Comparison of ENCODE assay signal across 8 mouse cellular contexts in the genomic region with DNA sequence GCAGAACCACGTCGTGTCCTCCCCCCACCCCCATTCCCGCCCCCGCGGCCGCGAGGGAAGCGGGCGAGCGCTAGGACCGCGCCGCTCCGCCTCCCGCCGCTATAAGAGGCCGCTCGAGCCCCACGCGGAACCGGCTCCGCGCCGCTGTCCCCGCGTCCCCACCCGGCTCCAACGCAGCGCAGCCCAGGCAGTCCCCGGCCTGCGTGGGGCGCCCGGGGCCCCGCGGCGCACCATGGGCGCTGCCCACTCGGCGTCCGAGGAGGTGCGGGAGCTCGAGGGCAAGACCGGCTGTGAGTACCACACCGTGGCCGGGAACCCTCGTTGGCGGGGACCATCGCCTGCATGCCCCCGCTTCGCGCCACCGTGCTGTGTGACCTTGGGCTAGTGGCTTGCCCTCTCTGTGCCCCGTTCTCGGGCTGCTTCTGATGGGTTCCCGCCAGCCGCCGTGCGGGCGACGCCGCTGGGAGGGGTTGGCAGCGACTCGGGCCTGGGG. TPM values are rescaled to one million over a fixed set of nuclear protein-coding genes. Genes with fewer than 3 reads are reported as not detected.
DNase-seq lines count a peak whose midpoint lies in the region; ATAC-seq and TF ChIP-seq lines count a peak whose summit lies in the region.

TSS of gene Tesc (plus strand) at position 46 of the 493 bp plus-strand sequence.

- no peak for TF ChIP-seq POLR2A in liver, adult 2 months (IDR thresholded peaks at IDR 0.05; ENCODE audit: extremely low read depth, insufficient read depth, low read length)

- 0 out of 2 replicates have a peak, but pooled peaks have one; percentile 3 for ATAC-seq in forebrain, embryonic 15.5 days (replicated peaks)
- no peak for ATAC-seq in intestine, embryonic 15.5 days
- peak; percentile 51 for ATAC-seq in megakaryocyte, adult 5-6 weeks (ENCODE audit: poor library complexity, severe bottlenecking)

- DNase-seq in liver, adult 2 months (ENCODE audit: extremely low read depth, low read depth, low spot score): no peak
- DNase-seq in liver (no peak), adipocyte (ENCODE audit: low spot score) (no peak)
- peak; percentile 68 for DNase-seq in adrenal gland, postnatal 25 days
- peak; percentile 29 for DNase-seq in thymus, postnatal 14 days

- peak within 1 kb of the TSS; percentile 100 for H3K4me2 ChIP-seq in forebrain, embryonic 15.5 days (replicated peaks)
- H3K4me2 ChIP-seq in intestine, embryonic 15.5 days (replicated peaks): peak within 1 kb of the TSS; percentile 100

- no peak within 1 kb of the TSS for H3K9ac ChIP-seq in liver, adult 2 months (ENCODE audit: low read depth, low read length)
- peak within 1 kb of the TSS; percentile 58 for H3K9ac ChIP-seq in forebrain, embryonic 15.5 days (replicated peaks)
- peak within 1 kb of the TSS; percentile 45 for H3K9ac ChIP-seq in intestine, embryonic 15.5 days

- 2% methylated on average over 63 of the region's 63 CpGs for WGBS in liver, adult 2 months
- WGBS in forebrain, embryonic 15.5 days: under 1% methylated on average over 58 of the region's 63 CpGs
- WGBS in intestine, embryonic 15.5 days: under 1% methylated on average over 61 of the region's 63 CpGs

- H3K4me3 ChIP-seq in liver, adult 2 months (ENCODE audit: insufficient read depth, low read depth, low read length): peak within 1 kb of the TSS; percentile 30; the same call in 1 of the 2 replicates
- H3K4me3 ChIP-seq in forebrain, embryonic 15.5 days: peak within 1 kb of the TSS; percentile 74
- H3K4me3 ChIP-seq in intestine, embryonic 15.5 days (replicated peaks): peak within 1 kb of the TSS; percentile 64

- peaks cover 4% of the 10 kb centered on the region; the same call in 1 of the 2 replicates for H3K4me1 ChIP-seq in liver, adult 2 months (ENCODE audit: control insufficient read depth, insufficient read depth, low read length)
- peaks cover 43% of the 10 kb centered on the region for H3K4me1 ChIP-seq in forebrain, embryonic 15.5 days
- H3K4me1 ChIP-seq in intestine, embryonic 15.5 days (replicated peaks): peaks cover 30% of the 10 kb centered on the region

- H3K9me3 ChIP-seq in forebrain, embryonic 15.5 days: no peaks in the 10 kb centered on the region
- no peaks in the 10 kb centered on the region for H3K9me3 ChIP-seq in intestine, embryonic 15.5 days

- no peaks in the 10 kb centered on the region for H3K36me3 ChIP-seq in liver, adult 2 months (ENCODE audit: control insufficient read depth, insufficient read depth, low read length)
- H3K36me3 ChIP-seq in forebrain, embryonic 15.5 days: no peaks in the 10 kb centered on the region
- no peaks in the 10 kb centered on the region for H3K36me3 ChIP-seq in intestine, embryonic 15.5 days

- no peaks in the 10 kb centered on the region for H3K79me2 ChIP-seq in liver, adult 2 months (ENCODE audit: control insufficient read depth, insufficient read depth, low read length)

- no peak within 1 kb of the TSS for H3K27ac ChIP-seq in liver, adult 2 months (replicated peaks; ENCODE audit: insufficient read depth, low read depth, low read length)
- no peak within 1 kb of the TSS for H3K27ac ChIP-seq in forebrain, embryonic 15.5 days (replicated peaks)
- no peak within 1 kb of the TSS for H3K27ac ChIP-seq in intestine, embryonic 15.5 days

- TF ChIP-seq CTCF in liver, adult 2 months (IDR thresholded peaks at IDR 0.05; ENCODE audit: low read depth, low read length): no peak

- peaks cover 24% of the 10 kb centered on the region for H3K27me3 ChIP-seq in liver, adult 2 months (ENCODE audit: control insufficient read depth, insufficient read depth, low read length)
- H3K27me3 ChIP-seq in forebrain, embryonic 15.5 days: peaks cover 49% of the 10 kb centered on the region
- H3K27me3 ChIP-seq in intestine, embryonic 15.5 days (replicated peaks): peaks cover 44% of the 10 kb centered on the region

RNA-seq across cellular contexts. Expression of gene Tesc, which starts in this region (rescaled TPM):
- total RNA-seq in liver, adult 2 months (2014; rRNA removed): 0.18 and 0.94 TPM in 2 replicates
- polyA plus RNA-seq in liver, adult 2 months (2012; rRNA removed): 0.35 and 0.41 TPM in 2 replicates
- 103 and 131 TPM in 2 replicates for total RNA-seq in adrenal gland, postnatal 25 days (2021)
- 9.9 and 10.6 TPM in 2 replicates for polyA plus RNA-seq in forebrain, embryonic 15.5 days (2015; fragmentation: Nextera tagmentation; extraction: Ambion mirVana)
- 3.3 and 4.7 TPM in 2 replicates for polyA plus RNA-seq in intestine, embryonic 15.5 days (2015; fragmentation: Nextera tagmentation; extraction: Ambion mirVana)
- 1.8 and 4.2 TPM in 2 replicates for total RNA-seq in megakaryocyte, adult 5-6 weeks (2015)
- total RNA-seq in megakaryocyte, adult 5-6 weeks (2017): 2.2 and 2.4 TPM in 2 replicates

Comparison
In these comparisons a context has a peak if more than half of its experiments do, and no peak if none do; other contexts are left out.
1. RNA of gene Tesc (total RNA-seq): 103 to 131 TPM in adrenal gland, postnatal 25 days; 1.8 to 4.2 TPM in megakaryocyte, adult 5-6 weeks and 0.18 to 0.94 TPM in liver, adult 2 months; every median in the first group is over 10 times any median in the second.
2. DNase-seq: peak in adrenal gland, postnatal 25 days (single experiment) and thymus, postnatal 14 days (single experiment); none in liver, adult 2 months (single experiment), liver (single experiment) and adipocyte (single experiment).
3. Peak in every context shown above with its lines, with median percentiles within 50 percentile points of each other: H3K4me3 ChIP-seq.